8 mouse cellular contexts compared by ENCODE assay signal in the genomic region with DNA sequence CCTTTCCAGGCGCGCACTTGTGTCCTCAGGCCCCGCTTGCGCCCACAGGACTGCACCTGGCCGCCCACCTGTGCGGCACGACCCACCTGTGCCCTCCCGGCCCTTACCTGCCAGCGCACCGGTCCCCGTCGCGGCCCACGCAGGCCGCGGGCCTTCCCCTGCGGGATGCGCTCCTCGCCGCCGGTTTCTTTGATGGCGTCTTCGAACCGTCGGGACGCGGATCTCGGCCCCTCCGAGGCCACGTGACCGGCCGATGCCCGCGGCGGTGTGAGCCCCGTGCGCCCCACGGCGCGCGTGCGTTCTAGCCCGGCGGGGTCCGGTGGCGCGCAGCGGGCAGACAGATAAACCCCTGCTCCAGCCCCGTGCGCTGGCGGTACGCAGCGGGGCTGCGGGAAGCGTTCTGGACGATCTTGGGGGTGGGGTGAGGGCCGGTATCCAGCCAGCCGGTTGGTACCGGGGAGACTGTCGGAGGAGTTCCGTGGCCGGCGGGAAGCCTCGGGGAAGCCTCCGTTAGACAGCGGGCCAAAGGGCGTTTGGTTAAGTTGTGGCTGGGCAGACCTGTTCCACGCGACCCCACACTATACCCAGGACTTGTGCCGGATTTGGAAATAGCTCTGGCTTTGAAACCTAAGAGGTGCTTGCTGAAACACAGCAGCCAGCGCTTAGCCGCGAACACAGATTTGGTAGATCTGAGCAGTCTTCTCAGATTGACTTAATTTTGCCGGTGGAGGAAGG. TPM values are rescaled to one million over a fixed set of nuclear protein-coding genes. Genes with fewer than 3 reads are reported as not detected.
A peak's percentile ranks its signal among the peaks of the same experiment; 100 is the strongest.
DNase-seq lines count a peak whose midpoint lies in the region; ATAC-seq and TF ChIP-seq lines count a peak whose summit lies in the region.

A gene (minus strand): TSS at position 647 of the 735 bp plus-strand sequence.

- peaks cover 12% of the 10 kb centered on the region for H3K4me1 ChIP-seq in kidney, adult 2 months (ENCODE audit: control insufficient read depth, insufficient read depth, low read length)
- H3K4me1 ChIP-seq in liver, embryonic 11.5 days (replicated peaks; ENCODE audit: control insufficient read depth, insufficient read depth, low read length) = no peaks in the 10 kb centered on the region
- H3K4me1 ChIP-seq in neural tube, embryonic 11.5 days (ENCODE audit: control insufficient read depth, insufficient read depth, low read length) = peaks cover 4% of the 10 kb centered on the region; the same call in 1 of the 2 replicates

- H3K27me3 ChIP-seq in kidney, adult 2 months (replicated peaks; ENCODE audit: control insufficient read depth, insufficient read depth, low read length) = no peaks in the 10 kb centered on the region
- H3K27me3 ChIP-seq in liver, embryonic 11.5 days (replicated peaks; ENCODE audit: control insufficient read depth, insufficient read depth, low read length) = peaks cover 40% of the 10 kb centered on the region
- H3K27me3 ChIP-seq in neural tube, embryonic 11.5 days (ENCODE audit: control insufficient read depth, insufficient read depth, low read length) = no peaks in the 10 kb centered on the region

- peak within 1 kb of the TSS; percentile 80 for H3K4me3 ChIP-seq in kidney, adult 2 months (ENCODE audit: insufficient read depth, low read depth, low read length)
- H3K4me3 ChIP-seq in liver, embryonic 11.5 days (ENCODE audit: low read depth, low read length) = peak within 1 kb of the TSS; percentile 74
- peak within 1 kb of the TSS; percentile 99 for H3K4me3 ChIP-seq in neural tube, embryonic 11.5 days (ENCODE audit: low read depth, low read length)

- peak within 1 kb of the TSS; percentile 82 for H3K4me2 ChIP-seq in liver, embryonic 11.5 days
- H3K4me2 ChIP-seq in neural tube, embryonic 11.5 days (ENCODE audit: low read depth) = peak within 1 kb of the TSS; percentile 100

- ATAC-seq in liver, embryonic 11.5 days (replicated peaks; ENCODE audit: low FRiP score) = peak; percentile 26
- peak; percentile 36 for ATAC-seq in neural tube, embryonic 11.5 days (ENCODE audit: insufficient read depth, low FRiP score, low TSS enrichment)

- DNase-seq in CD4-positive helper T cell, adult 2 months (ENCODE audit: low read depth, low spot score) = peak; percentile 29
- peak; percentile 72 for DNase-seq in ZHBTc4 (ENCODE audit: low read depth, low spot score)
- peak; percentile 62 for DNase-seq in embryo, embryonic 9.5 days (ENCODE audit: extremely low spot score)
- DNase-seq in heart, adult 9 months (ENCODE audit: low spot score in 2 of 2) = peak; percentile 23 to 41
- peak; percentile 61 for DNase-seq in kidney, adult 2 months
- no peak for DNase-seq in liver, embryonic 11.5 days (ENCODE audit: low spot score)
- DNase-seq in neural tube, embryonic 11.5 days (ENCODE audit: low spot score) = peak; percentile 72
- peak; percentile 47 for DNase-seq in yolk sac, embryonic 10.5 days (ENCODE audit: low spot score)

- no peak for TF ChIP-seq CTCF in kidney, adult 2 months (conservative IDR thresholded peaks at IDR 0.05; ENCODE audit: insufficient read depth, insufficient read length, low read depth, low read length)

- H3K36me3 ChIP-seq in kidney, adult 2 months (ENCODE audit: control insufficient read depth, insufficient read depth, low read length) = no peaks in the 10 kb centered on the region
- H3K36me3 ChIP-seq in liver, embryonic 11.5 days (ENCODE audit: control insufficient read depth, insufficient read depth, low read length) = no peaks in the 10 kb centered on the region
- no peaks in the 10 kb centered on the region; the same call in 1 of the 2 replicates for H3K36me3 ChIP-seq in neural tube, embryonic 11.5 days (ENCODE audit: control insufficient read depth, insufficient read depth, low read length)

- TF ChIP-seq POLR2A in kidney, adult 2 months (IDR thresholded peaks at IDR 0.05; ENCODE audit: low read depth, low read length) = no peak

- H3K9ac ChIP-seq in liver, embryonic 11.5 days (ENCODE audit: low read depth, low read length) = peak within 1 kb of the TSS; percentile 67
- H3K9ac ChIP-seq in neural tube, embryonic 11.5 days (ENCODE audit: low read length) = peak within 1 kb of the TSS; percentile 89

- H3K9me3 ChIP-seq in liver, embryonic 11.5 days (ENCODE audit: control insufficient read depth, low read length) = no peaks in the 10 kb centered on the region
- no peaks in the 10 kb centered on the region for H3K9me3 ChIP-seq in neural tube, embryonic 11.5 days (ENCODE audit: control insufficient read depth, low read length)

- under 1% methylated on average over 71 of the region's 74 CpGs for WGBS in kidney, adult 2 months
- WGBS in liver, embryonic 11.5 days = 1% methylated on average over 74 of the region's 74 CpGs
- under 1% methylated on average over 67 of the region's 74 CpGs for WGBS in neural tube, embryonic 11.5 days

- peak within 1 kb of the TSS; percentile 76 for H3K27ac ChIP-seq in kidney, adult 2 months (ENCODE audit: insufficient read depth, low read depth, low read length)
- peak within 1 kb of the TSS; percentile 79 for H3K27ac ChIP-seq in liver, embryonic 11.5 days (ENCODE audit: low read depth, low read length)
- H3K27ac ChIP-seq in neural tube, embryonic 11.5 days (ENCODE audit: low read depth, low read length) = peak within 1 kb of the TSS; percentile 92

RNA-seq across cellular contexts. Expression of the gene that starts here (rescaled TPM):
- polyA plus RNA-seq in kidney, adult 2 months (2012; rRNA removed) = 4.3 and 5.1 TPM in 2 replicates
- 1.2 and 1.4 TPM in 2 replicates for polyA plus RNA-seq in liver, embryonic 11.5 days (2014; fragmentation: Nextera tagmentation; extraction: Ambion mirVana)
- 5.0 and 6.8 TPM in 2 replicates for polyA plus RNA-seq in neural tube, embryonic 11.5 days (2014; fragmentation: Nextera tagmentation; extraction: Ambion mirVana)
